Mouse (Mus musculus) heart, postnatal 0 days (tissue): ENCODE measurements around the gene Ccl11.

ENCODE experiments used
- CTCF ChIP-seq: IDR thresholded peaks from 2 replicates; pipeline ENCODE4 v1.5.1; 2016; ENCODE audit warnings: antibody characterized with exemption, control low read depth, low read depth
- EP300 ChIP-seq: IDR thresholded peaks from 2 replicates; pipeline ENCODE4 v1.6.1; 2016; ENCODE audit warnings: antibody characterized with exemption, low read depth

GRCm38 (mm10) chr11:82021406-82021805 lies 36.2 kb upstream of the Ccl11 start:
- TF ChIP-seq EP300 = no peak
- no peak for TF ChIP-seq CTCF
